7 mouse cellular contexts compared by ENCODE assay signal in genomic region chr13:63562141-63562971, GRCm38 (mm10). TPM values are rescaled to one million over a fixed set of nuclear protein-coding genes. Genes with fewer than 3 reads are reported as not detected.
A peak's percentile ranks its signal among the peaks of the same experiment; 100 is the strongest.
DNase-seq lines count a peak whose midpoint lies in the region; ATAC-seq and TF ChIP-seq lines count a peak whose summit lies in the region.

No protein-coding gene starts in this region.

- H3K36me3 ChIP-seq in thymus, adult 2 months (ENCODE audit: control insufficient read depth, insufficient read depth, low read length) = no peaks in the 10 kb centered on the region
- H3K36me3 ChIP-seq in forebrain, embryonic 11.5 days (ENCODE audit: control insufficient read depth, insufficient read depth, low read length) = no peaks in the 10 kb centered on the region
- peaks cover 9% of the 10 kb centered on the region; the same call in 1 of the 2 replicates for H3K36me3 ChIP-seq in kidney, embryonic 16.5 days (ENCODE audit: insufficient read depth, low read length)
- H3K36me3 ChIP-seq in midbrain, embryonic 15.5 days (replicated peaks) = no peaks in the 10 kb centered on the region

- peak; percentile 40 for DNase-seq in thymus, adult 2 months
- no peak for DNase-seq in thymus, postnatal 0 days (ENCODE audit: low spot score)
- no peak for DNase-seq in forebrain, embryonic 11.5 days (ENCODE audit: low spot score)
- DNase-seq in retina, embryonic 14.5 days (ENCODE audit: low spot score) = no peak
- DNase-seq in right cerebral cortex, postnatal 36 days (ENCODE audit: low spot score in 2 of 2) = no peak

- peaks cover 23% of the 10 kb centered on the region for H3K4me1 ChIP-seq in thymus, adult 2 months (replicated peaks; ENCODE audit: control insufficient read depth, insufficient read depth, low read length)
- H3K4me1 ChIP-seq in forebrain, embryonic 11.5 days (replicated peaks; ENCODE audit: control insufficient read depth, insufficient read depth, low read length) = peaks cover 23% of the 10 kb centered on the region
- H3K4me1 ChIP-seq in kidney, embryonic 16.5 days (ENCODE audit: insufficient read depth, low read length) = peaks cover 52% of the 10 kb centered on the region
- peaks cover 51% of the 10 kb centered on the region for H3K4me1 ChIP-seq in midbrain, embryonic 15.5 days

- H3K4me2 ChIP-seq in forebrain, embryonic 11.5 days (ENCODE audit: low read depth, low read length, severe bottlenecking) = peak overlapping the region; percentile 91
- peak overlapping the region; percentile 84 for H3K4me2 ChIP-seq in kidney, embryonic 16.5 days (replicated peaks; ENCODE audit: low read depth, low read length)
- peak overlapping the region; percentile 100 for H3K4me2 ChIP-seq in midbrain, embryonic 15.5 days

- H3K9ac ChIP-seq in forebrain, embryonic 11.5 days (ENCODE audit: low read length) = peak overlapping the region; percentile 89; the same call in 1 of the 2 replicates
- H3K9ac ChIP-seq in kidney, embryonic 16.5 days (replicated peaks; ENCODE audit: low read length) = peak overlapping the region; percentile 99
- H3K9ac ChIP-seq in midbrain, embryonic 15.5 days = peak overlapping the region; percentile 86

- no peak for ATAC-seq in forebrain, embryonic 11.5 days (replicated peaks; ENCODE audit: low FRiP score)
- no peak for ATAC-seq in kidney, embryonic 16.5 days (ENCODE audit: low FRiP score, low TSS enrichment)
- no peak for ATAC-seq in midbrain, embryonic 15.5 days (replicated peaks)

- H3K27ac ChIP-seq in thymus, adult 2 months (ENCODE audit: control insufficient read depth, insufficient read depth, low read length) = no peak overlapping the region
- H3K27ac ChIP-seq in forebrain, embryonic 11.5 days (ENCODE audit: low read depth, low read length) = peak overlapping the region; percentile 99; the same call in 1 of the 2 replicates
- H3K27ac ChIP-seq in kidney, embryonic 16.5 days (ENCODE audit: low read length) = peak overlapping the region; percentile 98
- H3K27ac ChIP-seq in midbrain, embryonic 15.5 days = peak overlapping the region; percentile 95; the same call in 1 of the 2 replicates

- H3K27me3 ChIP-seq in thymus, adult 2 months (ENCODE audit: control insufficient read depth, insufficient read depth, low read length) = no peaks in the 10 kb centered on the region
- no peaks in the 10 kb centered on the region for H3K27me3 ChIP-seq in forebrain, embryonic 11.5 days (ENCODE audit: control insufficient read depth, insufficient read depth, low read length)
- no peaks in the 10 kb centered on the region for H3K27me3 ChIP-seq in kidney, embryonic 16.5 days (ENCODE audit: insufficient read depth, low read length)
- no peaks in the 10 kb centered on the region for H3K27me3 ChIP-seq in midbrain, embryonic 15.5 days (replicated peaks)

- H3K4me3 ChIP-seq in thymus, adult 2 months (ENCODE audit: control insufficient read depth, insufficient read depth, low read length) = peak overlapping the region; percentile 83
- H3K4me3 ChIP-seq in forebrain, embryonic 11.5 days (ENCODE audit: low read depth, low read length) = peak overlapping the region; percentile 94
- peak overlapping the region; percentile 96 for H3K4me3 ChIP-seq in kidney, embryonic 16.5 days (ENCODE audit: low read length)
- peak overlapping the region; percentile 81 for H3K4me3 ChIP-seq in midbrain, embryonic 15.5 days

- no peak for TF ChIP-seq POLR2A in thymus, adult 2 months (IDR thresholded peaks at IDR 0.05; ENCODE audit: control insufficient read depth, extremely low read depth, insufficient read depth, low read length, poor library complexity)

- no peak for TF ChIP-seq CTCF in thymus, adult 2 months (IDR thresholded peaks at IDR 0.05; ENCODE audit: borderline replicate concordance, control insufficient read depth, extremely low read depth, insufficient read depth, low read length, poor library complexity)

- H3K9me3 ChIP-seq in forebrain, embryonic 11.5 days (ENCODE audit: control insufficient read depth, low read length) = no peaks in the 10 kb centered on the region
- no peaks in the 10 kb centered on the region for H3K9me3 ChIP-seq in kidney, embryonic 16.5 days (ENCODE audit: low read length)
- no peaks in the 10 kb centered on the region for H3K9me3 ChIP-seq in midbrain, embryonic 15.5 days

- under 1% methylated on average over 7 of the region's 7 CpGs for WGBS in thymus, adult 2 months
- 1% methylated on average over 7 of the region's 7 CpGs for WGBS in forebrain, embryonic 11.5 days
- WGBS in kidney, embryonic 16.5 days = under 1% methylated on average over 7 of the region's 7 CpGs
- WGBS in midbrain, embryonic 15.5 days = 2% methylated on average over 7 of the region's 7 CpGs

RNA-seq across cellular contexts. Expression of gene Ptch1, which starts 11.0 kb away (rescaled TPM):
- polyA plus RNA-seq in thymus, adult 2 months (2012; rRNA removed) = 27.2 and 30.2 TPM in 2 replicates
- 6.4 and 6.7 TPM in 2 replicates for polyA plus RNA-seq in thymus, postnatal 0 days (2015; fragmentation: Nextera tagmentation; extraction: Ambion mirVana)
- 25.1 and 26.0 TPM in 2 replicates for polyA plus RNA-seq in forebrain, embryonic 11.5 days (2014; fragmentation: Nextera tagmentation; extraction: Ambion mirVana)
- polyA plus RNA-seq in kidney, embryonic 16.5 days (2015; fragmentation: Nextera tagmentation; extraction: Ambion mirVana) = 15.8 and 18.9 TPM in 2 replicates
- polyA plus RNA-seq in midbrain, embryonic 15.5 days (2015; fragmentation: Nextera tagmentation; extraction: Ambion mirVana) = 15.5 and 15.7 TPM in 2 replicates
